Mouse (Mus musculus) neural tube, embryonic 15.5 days (tissue): ENCODE measurements around the gene Cep19. TPM values are rescaled to one million over a fixed set of nuclear protein-coding genes. Genes with fewer than 3 reads are reported as not detected.

Source experiments
- ATAC-seq: fragments of 200-750 bp; cut with Nextera tagmentation; 2 replicates; pipeline ENCODE4 v1.8.0; 2017; ENCODE audit warnings: mild to moderate bottlenecking, moderate TSS enrichment, moderate library complexity; ENCODE audit not compliant: low FRiP score
- H3K27ac ChIP-seq: fragments of 300-500 bp; sonication (generic); replicated peaks from 2 replicates; pipeline ENCODE4 v1.5.1; 2015; ENCODE audit warnings: mild to moderate bottlenecking, inconsistent platforms
- H3K27me3 ChIP-seq: fragments of 300-500 bp; sonication (generic); replicated peaks from 2 replicates; pipeline ENCODE4 v1.6.1; 2015; ENCODE audit warnings: inconsistent platforms
- H3K36me3 ChIP-seq: fragments of 300-500 bp; sonication (generic); 2 replicates; pipeline ENCODE4 v1.6.1; 2015; ENCODE audit warnings: inconsistent platforms
- H3K4me1 ChIP-seq: fragments of 300-500 bp; sonication (generic); 2 replicates; pipeline ENCODE4 v1.6.1; 2015; ENCODE audit warnings: inconsistent platforms
- H3K4me2 ChIP-seq: fragments of 300-500 bp; sonication (generic); 2 replicates; pipeline ENCODE4 v1.6.1; 2015; ENCODE audit warnings: inconsistent platforms, mild to moderate bottlenecking, moderate library complexity
- H3K4me3 ChIP-seq: fragments of 300-500 bp; sonication (generic); replicated peaks from 2 replicates; pipeline ENCODE4 v1.5.1; 2015; ENCODE audit warnings: mild to moderate bottlenecking, inconsistent platforms
- H3K9ac ChIP-seq: fragments of 300-500 bp; sonication (generic); replicated peaks from 2 replicates; pipeline ENCODE4 v1.6.1; 2015; ENCODE audit warnings: mild to moderate bottlenecking, inconsistent platforms
- H3K9me3 ChIP-seq: fragments of 300-500 bp; sonication (generic); replicated peaks from 2 replicates; pipeline ENCODE4 v1.6.1; 2016; ENCODE audit warnings: inconsistent platforms
- WGBS: fragments of 180-500 bp; shearing (Covaris S2); methylation state at CpG from one replicate; pipeline ENCODE4 v1.1.7; 2015; ENCODE audit warnings: mixed read lengths; 5-methylcytosine and 5-hydroxymethylcytosine counted together
- polyA plus RNA-seq: library from polyadenylated mRNA; unstranded; fragments of >200 nt; fragmentation: Nextera tagmentation; extraction: Ambion mirVana; gene quantifications from 2 replicates; pipeline ENCODE4 v1.2.1, GENCODE M21; 2015

Cep19 gene
- polyA plus RNA-seq, 1 experiment from 2014 or later, result 48.0 TPM

DNA sequence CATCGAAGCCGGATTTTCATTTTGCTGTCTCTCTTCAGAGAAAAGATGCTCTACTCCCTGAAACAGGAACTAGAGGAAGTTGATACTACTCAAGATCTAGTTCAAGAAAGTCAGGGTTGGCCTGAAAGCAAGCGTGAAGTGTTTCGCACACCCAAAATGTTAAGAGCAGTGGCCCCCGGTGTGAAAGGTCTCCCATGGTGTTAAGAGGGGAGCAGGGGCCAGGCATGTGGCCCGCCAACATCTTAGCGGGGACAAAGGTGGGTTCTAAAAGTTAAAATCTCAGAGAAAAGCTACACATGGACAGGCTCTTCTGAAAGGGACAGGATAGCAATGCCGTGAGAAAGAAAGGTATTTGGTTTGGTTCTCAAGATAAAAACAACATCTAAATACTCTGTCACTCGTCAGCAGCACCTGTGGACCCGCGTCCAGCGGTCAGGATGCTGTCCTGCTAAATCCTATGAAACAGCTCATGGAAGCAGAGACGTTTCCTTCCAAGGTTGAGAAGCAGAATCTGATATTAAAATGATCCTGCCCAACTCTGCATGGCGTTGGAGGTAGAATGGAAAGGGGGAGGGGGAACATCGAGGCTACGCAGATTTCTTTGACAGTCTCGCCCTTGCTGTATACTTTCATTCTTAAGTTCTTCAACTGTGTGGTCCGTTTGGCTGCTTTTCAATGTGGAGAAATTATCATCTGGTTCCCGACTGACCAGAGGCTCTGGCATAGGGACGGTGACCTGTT lies 30.0 kb downstream of the Cep19 start:
- no peak for ATAC-seq
- Histone ChIP-seq H3K4me1 (no peaks in the 10 kb centered on the region), H3K4me3 (no peak overlapping the region), H3K27ac (no peak overlapping the region), H3K4me2 (no peak overlapping the region), H3K36me3 (no peaks in the 10 kb centered on the region), H3K9ac (no peak overlapping the region), H3K27me3 (no peaks in the 10 kb centered on the region), H3K9me3 (no peaks in the 10 kb centered on the region)
- WGBS, result 81% methylated on average over 20 of the region's 20 CpGs

DNA sequence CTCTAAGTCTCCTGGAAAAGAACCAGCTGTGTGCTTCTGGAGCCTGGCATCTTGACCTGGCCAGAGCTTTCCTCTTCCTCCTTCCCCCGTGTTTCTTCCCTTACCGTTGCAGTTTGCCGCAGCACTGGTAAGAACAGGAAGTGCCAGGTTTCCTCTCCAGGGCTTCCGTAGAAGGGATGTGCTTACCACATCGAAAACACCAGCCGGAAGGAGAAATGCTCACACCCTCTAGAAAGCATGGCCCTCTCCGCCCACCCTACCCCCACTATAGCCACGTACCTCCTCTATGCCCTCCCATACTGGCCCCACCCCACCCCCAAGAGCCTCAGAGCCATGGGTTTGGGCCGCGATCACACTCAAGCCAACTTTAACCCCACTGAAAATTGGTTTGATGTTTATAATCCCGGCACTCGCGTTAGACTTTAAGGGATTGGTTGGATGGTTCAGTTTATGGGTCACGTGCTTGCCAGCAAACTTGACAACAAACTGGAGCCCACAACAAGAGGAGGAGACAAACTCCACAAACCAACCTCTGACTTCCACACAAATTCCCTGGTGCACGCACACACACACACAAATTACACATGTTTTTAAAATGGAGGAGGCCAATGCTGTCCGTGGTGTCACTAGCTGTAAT lies 30.7 kb downstream of the Cep19 start:
- Histone ChIP-seq H3K9ac (no peak overlapping the region), H3K4me1 (no peaks in the 10 kb centered on the region), H3K4me2 (no peak overlapping the region), H3K9me3 (no peaks in the 10 kb centered on the region), H3K36me3 (no peaks in the 10 kb centered on the region), H3K4me3 (no peak overlapping the region), H3K27ac (no peak overlapping the region), H3K27me3 (no peaks in the 10 kb centered on the region)
- 72% methylated on average over 16 of the region's 16 CpGs for WGBS
- no peak for ATAC-seq

GRCm38 (mm10) chr16:32133148-32133547 lies 33.5 kb downstream of the Cep19 start:
- H3K4me1 ChIP-seq, result no peaks in the 10 kb centered on the region
- H3K27me3 ChIP-seq, result no peaks in the 10 kb centered on the region
- no peak overlapping the region for H3K27ac ChIP-seq
- H3K36me3 ChIP-seq, result no peaks in the 10 kb centered on the region
- 88% methylated on average over 3 of the region's 3 CpGs for WGBS
- ATAC-seq, result no peak
- H3K9me3 ChIP-seq, result no peaks in the 10 kb centered on the region
- H3K9ac ChIP-seq, result no peak overlapping the region
- no peak overlapping the region for H3K4me2 ChIP-seq
- H3K4me3 ChIP-seq, result no peak overlapping the region

DNA sequence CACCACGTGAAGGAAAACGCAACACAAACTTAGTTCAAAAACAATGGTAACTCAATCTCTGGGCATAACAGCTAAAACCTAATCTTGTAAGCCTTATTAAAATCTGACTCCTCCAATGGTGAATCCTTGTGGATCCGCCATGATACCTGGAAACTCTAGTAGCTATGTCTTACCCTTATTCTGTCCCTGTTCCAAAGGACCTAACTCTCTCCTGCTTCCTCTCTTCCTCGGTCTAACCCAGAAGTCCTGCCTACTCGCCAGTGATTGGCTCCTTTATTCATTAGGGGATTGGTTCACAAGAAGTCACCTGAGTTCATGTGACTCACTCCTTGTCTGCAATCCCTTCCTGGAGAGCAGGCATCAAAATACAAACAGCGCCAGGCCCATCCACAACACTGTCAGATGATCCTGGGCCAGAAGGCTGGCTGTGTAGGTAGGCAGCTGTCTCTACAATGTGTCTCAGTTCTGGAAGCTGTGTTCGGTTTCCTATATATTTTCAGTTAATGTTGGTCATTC lies 36.3 kb downstream of the Cep19 start:
- Histone ChIP-seq H3K27ac (no peak overlapping the region), H3K36me3 (no peaks in the 10 kb centered on the region), H3K27me3 (no peaks in the 10 kb centered on the region), H3K4me2 (no peak overlapping the region), H3K4me1 (no peaks in the 10 kb centered on the region), H3K9me3 (no peaks in the 10 kb centered on the region), H3K4me3 (no peak overlapping the region), H3K9ac (no peak overlapping the region)
- no peak for ATAC-seq
- WGBS, result 82% methylated on average over 7 of the region's 7 CpGs

DNA sequence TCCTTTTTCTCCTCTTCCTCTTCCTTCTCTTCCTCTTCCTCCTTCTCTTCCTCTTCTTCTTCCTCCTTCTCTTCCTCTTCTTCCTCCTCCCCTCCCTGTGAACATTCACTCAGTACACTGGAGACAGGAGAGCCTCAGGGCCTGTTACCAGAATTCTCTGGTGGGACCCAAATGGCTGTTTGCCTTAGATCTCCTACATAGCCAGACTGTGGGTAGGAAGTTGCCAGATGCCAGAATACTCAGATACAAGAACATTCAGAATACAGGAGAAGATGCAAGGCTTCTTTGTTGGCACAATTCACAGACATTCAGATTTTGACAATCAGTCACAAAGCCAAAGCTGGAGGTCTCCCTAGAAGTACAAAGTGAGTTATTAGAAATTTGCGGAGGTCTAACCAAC lies 39.4 kb downstream of the Cep19 start:
- H3K4me2 ChIP-seq, result no peak overlapping the region
- 0 out of 2 replicates have a peak, but pooled peaks cover 3% of the 10 kb centered on the region for H3K9me3 ChIP-seq
- H3K27ac ChIP-seq, result no peak overlapping the region
- H3K27me3 ChIP-seq, result no peaks in the 10 kb centered on the region
- WGBS, result 100% methylated on average over 1 of the region's 1 CpGs
- H3K9ac ChIP-seq, result no peak overlapping the region
- no peak overlapping the region for H3K4me3 ChIP-seq
- ATAC-seq, result no peak
- 0 out of 2 replicates have a peak, but pooled peaks cover 9% of the 10 kb centered on the region for H3K36me3 ChIP-seq
- no peaks in the 10 kb centered on the region for H3K4me1 ChIP-seq

- no peak overlapping the region for H3K27ac ChIP-seq
- H3K9me3 ChIP-seq, result 0 out of 2 replicates have a peak, but pooled peaks cover 3% of the 10 kb centered on the region
- H3K4me2 ChIP-seq, result no peak overlapping the region
- H3K4me3 ChIP-seq, result no peak overlapping the region
- H3K36me3 ChIP-seq, result 0 out of 2 replicates have a peak, but pooled peaks cover 9% of the 10 kb centered on the region
- WGBS, result 91% methylated on average over 15 of the region's 15 CpGs
- 0 out of 2 replicates have a peak, but pooled peaks cover 3% of the 10 kb centered on the region for H3K4me1 ChIP-seq
- no peak for ATAC-seq
- no peaks in the 10 kb centered on the region for H3K27me3 ChIP-seq
- H3K9ac ChIP-seq, result no peak overlapping the region
Observed at GRCm38 (mm10) chr16:32143766-32144165, 44.2 kb downstream of the Cep19 start.

GRCm38 (mm10) chr16:32144592-32144991 lies 45.0 kb downstream of the Cep19 start:
- H3K27me3 ChIP-seq, result no peaks in the 10 kb centered on the region
- H3K4me1 ChIP-seq, result 0 out of 2 replicates have a peak, but pooled peaks cover 3% of the 10 kb centered on the region
- H3K4me2 ChIP-seq, result no peak overlapping the region
- no peak overlapping the region for H3K4me3 ChIP-seq
- H3K9me3 ChIP-seq, result 0 out of 2 replicates have a peak, but pooled peaks cover 3% of the 10 kb centered on the region
- no peak overlapping the region for H3K9ac ChIP-seq
- H3K27ac ChIP-seq, result no peak overlapping the region
- 92% methylated on average over 17 of the region's 17 CpGs for WGBS
- no peak for ATAC-seq
- H3K36me3 ChIP-seq, result 0 out of 2 replicates have a peak, but pooled peaks cover 9% of the 10 kb centered on the region

- ATAC-seq, result no peak
- 0 out of 2 replicates have a peak, but pooled peaks cover 3% of the 10 kb centered on the region for H3K4me1 ChIP-seq
- H3K27ac ChIP-seq, result no peak overlapping the region
- peak overlapping the region; percentile 43 for H3K4me2 ChIP-seq
- H3K9me3 ChIP-seq, result 0 out of 2 replicates have a peak, but pooled peaks cover 3% of the 10 kb centered on the region
- no peaks in the 10 kb centered on the region for H3K27me3 ChIP-seq
- H3K4me3 ChIP-seq, result no peak overlapping the region
- 0 out of 2 replicates have a peak, but pooled peaks cover 9% of the 10 kb centered on the region for H3K36me3 ChIP-seq
- 65% methylated on average over 11 of the region's 13 CpGs for WGBS
- no peak overlapping the region for H3K9ac ChIP-seq
Observed at GRCm38 (mm10) chr16:32147589-32148207, 48.1 kb downstream of the Cep19 start.

- H3K36me3 ChIP-seq, result no peaks in the 10 kb centered on the region
- H3K27me3 ChIP-seq, result no peaks in the 10 kb centered on the region
- no peak overlapping the region for H3K9ac ChIP-seq
- peaks cover 13% of the 10 kb centered on the region for H3K4me1 ChIP-seq
- no peak overlapping the region for H3K27ac ChIP-seq
- 73% methylated on average over 1 of the region's 1 CpGs for WGBS
- H3K4me3 ChIP-seq, result no peak overlapping the region
- no peak for ATAC-seq
- no peaks in the 10 kb centered on the region for H3K9me3 ChIP-seq
- 0 out of 2 replicates have a peak overlapping the region, but pooled peaks have one; percentile 1 for H3K4me2 ChIP-seq
Observed at GRCm38 (mm10) chr16:32153976-32154375, 54.4 kb downstream of the Cep19 start.

- H3K27ac ChIP-seq, result no peak overlapping the region
- H3K4me1 ChIP-seq, result peaks cover 13% of the 10 kb centered on the region
- H3K4me3 ChIP-seq, result no peak overlapping the region
- WGBS, result 60% methylated on average over 13 of the region's 13 CpGs
- H3K9ac ChIP-seq, result no peak overlapping the region
- ATAC-seq, result no peak
- H3K36me3 ChIP-seq, result no peaks in the 10 kb centered on the region
- no peaks in the 10 kb centered on the region for H3K9me3 ChIP-seq
- 0 out of 2 replicates have a peak overlapping the region, but pooled peaks have one; percentile 1 for H3K4me2 ChIP-seq
- H3K27me3 ChIP-seq, result no peaks in the 10 kb centered on the region
Observed at GRCm38 (mm10) chr16:32154437-32154836, 54.8 kb downstream of the Cep19 start.

GRCm38 (mm10) chr16:32156719-32157118 lies 57.1 kb downstream of the Cep19 start:
- no peak overlapping the region for H3K9ac ChIP-seq
- no peaks in the 10 kb centered on the region for H3K9me3 ChIP-seq
- no peak for ATAC-seq
- H3K27ac ChIP-seq, result no peak overlapping the region
- peaks cover 13% of the 10 kb centered on the region for H3K4me1 ChIP-seq
- H3K4me3 ChIP-seq, result no peak overlapping the region
- 54% methylated on average over 3 of the region's 3 CpGs for WGBS
- no peak overlapping the region for H3K4me2 ChIP-seq
- H3K27me3 ChIP-seq, result no peaks in the 10 kb centered on the region
- H3K36me3 ChIP-seq, result no peaks in the 10 kb centered on the region
